In genomic region chr13:111656309-111656708, GRCm38 (mm10) we compare ENCODE assay signal across 20 mouse cellular contexts. TPM values are rescaled to one million over a fixed set of nuclear protein-coding genes. Genes with fewer than 3 reads are reported as not detected.
DNase-seq lines count a peak whose midpoint lies in the region; ATAC-seq lines count a peak whose summit lies in the region.
"Had no signal": no experiment of that assay in that cellular context is flagged by ENCODE, and none has a peak within 500 bp of the region (broad histone marks: within the 10 kb centered on the region; RNA-seq: fewer than 3 reads in every experiment).

No protein-coding gene starts in this region.

- ATAC-seq in liver, embryonic 11.5 days (replicated peaks; ENCODE audit: low FRiP score): peak; percentile 89
- peak; percentile 76 for ATAC-seq in megakaryocyte-erythroid progenitor cell, adult 5-6 weeks (replicated peaks; ENCODE audit: low FRiP score, low TSS enrichment, poor library complexity, severe bottlenecking)
- ATAC-seq in cerebellum, adult (ENCODE audit: insufficient number of reproducible peaks, low FRiP score, low TSS enrichment): no peak
- ATAC-seq: lung, postnatal 0 days; midbrain, embryonic 16.5 days; Patski had no signal

- WGBS in liver, embryonic 11.5 days: 40% methylated on average over 10 of the region's 10 CpGs
- WGBS in hindbrain, embryonic 10.5 days: 79% methylated on average over 10 of the region's 10 CpGs

- no peak overlapping the region for H3K4me3 ChIP-seq in liver, embryonic 11.5 days (ENCODE audit: low read depth, low read length)
- H3K4me3 ChIP-seq in hindbrain, embryonic 10.5 days: no peak overlapping the region
- H3K4me3 ChIP-seq: hindbrain, embryonic 15.5 days; limb, embryonic 13.5 days; megakaryocyte, embryonic 14.5 days had no signal

- no peaks in the 10 kb centered on the region for H3K9me3 ChIP-seq in liver, embryonic 11.5 days (ENCODE audit: control insufficient read depth, low read length)
- H3K9me3 ChIP-seq in hindbrain, embryonic 10.5 days: no peaks in the 10 kb centered on the region
- H3K9me3 ChIP-seq: hindbrain, embryonic 15.5 days; limb, embryonic 13.5 days; megakaryocyte, embryonic 14.5 days had no signal

- peak overlapping the region; percentile 48 for H3K9ac ChIP-seq in liver, embryonic 11.5 days (ENCODE audit: low read depth, low read length)
- H3K9ac ChIP-seq: hindbrain, embryonic 15.5 days; limb, embryonic 13.5 days had no signal

- peak; percentile 12 for DNase-seq in spleen, adult 12 weeks (ENCODE audit: low spot score)
- DNase-seq in spleen, postnatal 14 days (ENCODE audit: low spot score in 2 of 2): no peak
- DNase-seq in c-Kit-positive CD71-positive TER-119-positive erythroid progenitor cells, embryonic 14.5 days (ENCODE audit: low spot score): peak; percentile 77
- no peak for DNase-seq in liver, embryonic 11.5 days (ENCODE audit: low spot score)
- DNase-seq in testis, postnatal 10 days (ENCODE audit: low spot score): no peak
- DNase-seq in hindbrain, embryonic 10.5 days (ENCODE audit: low spot score): no peak
- DNase-seq: cerebellum, adult 18-20 months; gastrocnemius, postnatal 36 days; heart, postnatal 14 days; kidney, adult 18-20 months; kidney, postnatal 25 days had no signal

- H3K27me3 ChIP-seq in liver, embryonic 11.5 days (replicated peaks; ENCODE audit: control insufficient read depth, insufficient read depth, low read length): no peaks in the 10 kb centered on the region
- H3K27me3 ChIP-seq in hindbrain, embryonic 10.5 days (ENCODE audit: insufficient read depth, poor library complexity, severe bottlenecking): no peaks in the 10 kb centered on the region
- H3K27me3 ChIP-seq: hindbrain, embryonic 15.5 days; limb, embryonic 13.5 days had no signal

- H3K4me1 ChIP-seq in liver, embryonic 11.5 days (replicated peaks; ENCODE audit: control insufficient read depth, insufficient read depth, low read length): peaks cover 20% of the 10 kb centered on the region
- H3K4me1 ChIP-seq in hindbrain, embryonic 10.5 days (replicated peaks): peaks cover 2% of the 10 kb centered on the region; the same call in 1 of the 2 replicates
- H3K4me1 ChIP-seq: hindbrain, embryonic 15.5 days had no signal

- no peaks in the 10 kb centered on the region for H3K36me3 ChIP-seq in liver, embryonic 11.5 days (ENCODE audit: control insufficient read depth, insufficient read depth, low read length)
- H3K36me3 ChIP-seq in hindbrain, embryonic 10.5 days: no peaks in the 10 kb centered on the region
- H3K36me3 ChIP-seq: hindbrain, embryonic 15.5 days; limb, embryonic 13.5 days had no signal

- peak overlapping the region; percentile 65 for H3K4me2 ChIP-seq in liver, embryonic 11.5 days
- H3K4me2 ChIP-seq: heart, embryonic 11.5 days; hindbrain, embryonic 15.5 days; limb, embryonic 13.5 days had no signal

- peak overlapping the region; percentile 57 for H3K27ac ChIP-seq in liver, embryonic 11.5 days (ENCODE audit: low read depth, low read length)
- no peak overlapping the region for H3K27ac ChIP-seq in hindbrain, embryonic 10.5 days
- H3K27ac ChIP-seq: hindbrain, embryonic 15.5 days; limb, embryonic 13.5 days had no signal

RNA-seq across cellular contexts. Expression of gene Mier3, which starts 24.5 kb away (rescaled TPM):
- polyA plus RNA-seq in liver, embryonic 11.5 days (2014; fragmentation: Nextera tagmentation; extraction: Ambion mirVana): 20.6 and 20.9 TPM in 2 replicates
- total RNA-seq in megakaryocyte-erythroid progenitor cell, adult 5-6 weeks (2014; fragmentation: Nextera tagmentation): 45.5 and 50.6 TPM in 2 replicates
- total RNA-seq in megakaryocyte-erythroid progenitor cell, adult 5-6 weeks (2017): 50.5 and 51.0 TPM in 2 replicates
- 17.1 and 19.7 TPM in 2 replicates for polyA plus RNA-seq in hindbrain, embryonic 10.5 days (2016; fragmentation: Nextera tagmentation; extraction: Ambion mirVana)

Comparison
In these comparisons a context has a peak if more than half of its experiments do, and no peak if none do; other contexts are left out.
1. DNase-seq: peak in spleen, adult 12 weeks (single experiment) and c-Kit-positive CD71-positive TER-119-positive erythroid progenitor cells, embryonic 14.5 days (single experiment); none in spleen, postnatal 14 days (0 of 2), liver, embryonic 11.5 days (single experiment), testis, postnatal 10 days (single experiment) and hindbrain, embryonic 10.5 days (single experiment).